Mouse (Mus musculus) lung, postnatal 0 days (tissue): ENCODE results near the gene Ryk. TPM values are rescaled to one million over a fixed set of nuclear protein-coding genes. Genes with fewer than 3 reads are reported as not detected.

Source experiments
- ATAC-seq: fragments of 200-750 bp; cut with Nextera tagmentation; 2 replicates; pipeline ENCODE4 v1.8.0; 2017; ENCODE audit warnings: moderate library complexity
- DNase-seq: peaks from one replicate; pipeline ENCODE4 v3.0.0-alpha.2; 2016; ENCODE audit warnings: low spot score
- H3K27ac ChIP-seq: fragments of 300-500 bp; sonication (generic); 2 replicates; pipeline ENCODE4 v1.5.1; 2014; ENCODE audit warnings: antibody characterized with exemption, mild to moderate bottlenecking, low read length, mixed read lengths
- H3K27me3 ChIP-seq: fragments of 300-500 bp; sonication (generic); replicated peaks from 2 replicates; pipeline ENCODE4 v1.6.1; 2014; ENCODE audit warnings: low read length, mixed read lengths; ENCODE audit not compliant: insufficient read depth
- H3K36me3 ChIP-seq: fragments of 300-500 bp; sonication (generic); 2 replicates; pipeline ENCODE4 v1.6.1; 2014; ENCODE audit warnings: low read length, mixed read lengths; ENCODE audit not compliant: insufficient read depth
- H3K4me1 ChIP-seq: fragments of 300-500 bp; sonication (generic); 2 replicates; pipeline ENCODE4 v1.6.1; 2014; ENCODE audit warnings: antibody characterized with exemption, low read depth, low read length, mixed read lengths; ENCODE audit not compliant: insufficient read depth
- H3K4me2 ChIP-seq: fragments of 300-500 bp; sonication (generic); replicated peaks from 2 replicates; pipeline ENCODE4 v1.6.1; 2014; ENCODE audit warnings: low read depth, mild to moderate bottlenecking, low read length, moderate library complexity, mixed read lengths
- H3K4me3 ChIP-seq: fragments of 300-500 bp; sonication (generic); 2 replicates; pipeline ENCODE4 v1.5.1; 2014; ENCODE audit warnings: low read depth, low read length
- H3K9ac ChIP-seq: fragments of 300-500 bp; sonication (generic); replicated peaks from 2 replicates; pipeline ENCODE4 v1.6.1; 2014; ENCODE audit warnings: low read depth, mild to moderate bottlenecking
- H3K9me3 ChIP-seq: fragments of 300-500 bp; sonication (generic); 2 replicates; pipeline ENCODE4 v1.6.1; 2016; ENCODE audit warnings: low read length, mixed read lengths
- CTCF ChIP-seq: IDR thresholded peaks from 2 replicates; pipeline ENCODE4 v1.5.1; 2016; ENCODE audit warnings: antibody characterized with exemption, mild to moderate bottlenecking
- EP300 ChIP-seq: IDR thresholded peaks from 2 replicates; pipeline ENCODE4 v1.6.1; 2016; ENCODE audit warnings: antibody characterized with exemption, mild to moderate bottlenecking, control low read depth
- WGBS: fragments of 180-500 bp; shearing (Covaris S2); extraction: QIAGEN DNeasy Blood & Tissue Kit; methylation state at CpG from one replicate; pipeline ENCODE4 v1.1.7; 2014; 5-methylcytosine and 5-hydroxymethylcytosine counted together
- polyA plus RNA-seq: library from polyadenylated mRNA; unstranded; fragments of >200 nt; fragmentation: Nextera tagmentation; extraction: Ambion mirVana; gene quantifications from 2 replicates; pipeline ENCODE4 v1.2.1, GENCODE M21; 2015

The Ryk gene
- polyA plus RNA-seq, 1 experiment from 2014 or later, result 23.2 TPM

DNA sequence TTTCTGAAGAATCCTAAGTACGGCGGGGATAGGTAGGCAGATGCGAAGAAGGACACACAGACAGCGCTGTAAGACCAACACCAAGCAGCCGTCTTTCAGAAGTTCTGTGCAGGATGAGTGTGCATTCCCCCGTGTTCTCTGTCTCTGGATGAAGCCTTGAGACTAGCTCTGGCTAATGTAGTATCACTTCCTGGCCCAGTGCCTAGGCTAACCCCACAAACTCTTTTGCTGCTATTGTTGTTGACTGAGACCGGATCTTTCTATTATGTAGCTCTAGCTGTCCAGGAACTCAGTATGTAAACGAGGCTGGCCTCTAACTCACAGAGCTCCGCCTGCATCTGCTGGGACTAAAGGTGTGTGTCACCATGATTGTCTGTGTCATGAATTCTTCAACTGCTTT, 110.2 kb downstream of the Ryk start:
- Histone ChIP-seq H3K4me2 (no peak overlapping the region), H3K4me3 (no peak overlapping the region), H3K9ac (no peak overlapping the region), H3K27ac (no peak overlapping the region), H3K27me3 (no peaks in the 10 kb centered on the region), H3K9me3 (no peaks in the 10 kb centered on the region), H3K4me1 (no peaks in the 10 kb centered on the region), H3K36me3 (no peaks in the 10 kb centered on the region)
- ATAC-seq, result no peak
- WGBS, result 85% methylated on average over 9 of the region's 9 CpGs
- no peak for TF ChIP-seq EP300
- no peak for TF ChIP-seq CTCF
- DNase-seq, result no peak

- ATAC-seq, result no peak
- 70% methylated on average over 12 of the region's 12 CpGs for WGBS
- H3K4me3 ChIP-seq, result no peak overlapping the region
Observed at GRCm38 (mm10) chr9:102946469-102947015, 111.8 kb downstream of the Ryk start.

GRCm38 (mm10) chr9:102948706-102949105, 114.0 kb downstream of the Ryk start:
- Histone ChIP-seq H3K27me3 (no peaks in the 10 kb centered on the region), H3K4me3 (no peak overlapping the region), H3K9me3 (no peaks in the 10 kb centered on the region), H3K36me3 (no peaks in the 10 kb centered on the region), H3K27ac (no peak overlapping the region), H3K9ac (no peak overlapping the region), H3K4me1 (no peaks in the 10 kb centered on the region), H3K4me2 (no peak overlapping the region)
- 68% methylated on average over 5 of the region's 5 CpGs for WGBS
- no peak for DNase-seq
- no peak for TF ChIP-seq EP300
- TF ChIP-seq CTCF, result no peak
- ATAC-seq, result no peak

More at GRCm38 (mm10) chr9:102946469-102947015, 111.8 kb downstream of the Ryk start:
- H3K4me1 ChIP-seq, result no peaks in the 10 kb centered on the region
- no peak overlapping the region for H3K4me2 ChIP-seq
- TF ChIP-seq CTCF, result no peak
- no peak for TF ChIP-seq EP300
- no peaks in the 10 kb centered on the region for H3K9me3 ChIP-seq
- H3K27ac ChIP-seq, result no peak overlapping the region
- no peak overlapping the region for H3K9ac ChIP-seq
- DNase-seq, result no peak
- no peaks in the 10 kb centered on the region for H3K27me3 ChIP-seq
- H3K36me3 ChIP-seq, result no peaks in the 10 kb centered on the region

DNA sequence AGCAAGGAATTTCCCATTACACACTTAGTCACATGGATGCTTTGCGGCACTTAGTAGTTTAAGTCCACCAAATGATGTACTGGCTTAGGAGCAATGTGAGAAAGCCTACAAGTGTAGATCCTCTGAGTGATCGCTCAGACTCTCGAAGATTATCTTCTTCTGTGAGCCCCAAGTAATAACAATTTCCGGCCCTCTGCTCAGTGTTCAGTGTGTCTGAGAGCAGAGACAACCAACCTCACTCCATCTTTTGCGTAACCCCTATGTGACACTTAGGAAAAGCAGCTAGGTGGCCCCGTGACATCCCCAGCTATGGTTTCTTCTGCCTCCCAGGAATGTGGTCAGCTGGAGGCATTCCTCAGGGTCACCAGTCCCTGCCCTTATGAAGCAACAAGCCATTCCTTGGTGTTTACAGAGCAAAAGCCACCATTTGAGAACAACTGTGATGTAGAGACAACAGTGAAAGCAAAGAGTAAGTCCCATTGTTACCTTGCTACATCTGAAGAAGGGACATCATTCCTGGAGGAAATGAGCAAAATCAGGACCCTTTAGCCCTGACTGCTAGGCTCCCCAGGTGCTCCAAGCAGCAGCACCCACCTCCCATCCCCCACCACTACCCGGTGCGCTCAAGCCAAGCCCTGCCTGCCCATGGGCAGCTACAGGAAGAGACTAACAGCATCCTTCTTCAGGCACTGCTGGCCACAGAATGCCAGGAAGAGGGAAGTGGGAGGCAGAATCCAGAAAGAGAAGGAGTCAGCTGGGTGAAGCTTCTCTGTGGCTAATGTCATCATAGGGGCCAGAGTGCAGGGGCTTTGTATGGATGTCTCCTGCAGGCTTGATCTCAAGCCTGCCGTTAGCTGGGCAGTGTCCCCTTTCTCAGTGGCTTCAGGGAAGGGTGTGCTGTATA, 116.6 kb downstream of the Ryk start:
- H3K36me3 ChIP-seq, result no peaks in the 10 kb centered on the region
- H3K9me3 ChIP-seq, result no peaks in the 10 kb centered on the region
- H3K27ac ChIP-seq, result no peak overlapping the region
- no peak for TF ChIP-seq EP300
- no peak for TF ChIP-seq CTCF
- H3K4me3 ChIP-seq, result no peak overlapping the region
- no peaks in the 10 kb centered on the region for H3K27me3 ChIP-seq
- ATAC-seq, result no peak
- WGBS, result 75% methylated on average over 9 of the region's 9 CpGs
- DNase-seq, result no peak
- H3K4me1 ChIP-seq, result no peaks in the 10 kb centered on the region
- H3K9ac ChIP-seq, result no peak overlapping the region
- H3K4me2 ChIP-seq, result no peak overlapping the region

GRCm38 (mm10) chr9:102955866-102956265, 121.1 kb downstream of the Ryk start:
- Histone ChIP-seq H3K9ac (no peak overlapping the region), H3K27me3 (no peaks in the 10 kb centered on the region), H3K4me1 (no peaks in the 10 kb centered on the region), H3K4me3 (no peak overlapping the region), H3K9me3 (no peaks in the 10 kb centered on the region), H3K4me2 (no peak overlapping the region), H3K27ac (no peak overlapping the region), H3K36me3 (no peaks in the 10 kb centered on the region)
- DNase-seq, result no peak
- 75% methylated on average over 3 of the region's 3 CpGs for whole genome bisulfite sequencing
- TF ChIP-seq CTCF, result no peak
- TF ChIP-seq EP300, result no peak
- ATAC-seq, result no peak

Other genes with a start within 250 kb of the Ryk start
- gene Anapc13, start 208.6 kb upstream of the Ryk start, polyA plus RNA-seq, result 140 and 151 TPM in 2 replicates
- 33.8 and 35.3 TPM in 2 replicates for gene Cep63, start 208.4 kb upstream of the Ryk start, polyA plus RNA-seq
- gene Amotl2, start 118.2 kb upstream of the Ryk start, polyA plus RNA-seq, result 50.3 and 56.3 TPM in 2 replicates
- 68.9 and 70.0 TPM in 2 replicates for gene Slco2a1, start 153.8 kb downstream of the Ryk start, polyA plus RNA-seq